Mouse (Mus musculus): Measurements from ENCODE around the gene Otud7b. TPM values are rescaled to one million over a fixed set of nuclear protein-coding genes. Genes with fewer than 3 reads are reported as not detected.

The Otud7b gene
- polyA plus RNA-seq, 1 experiment from 2014 or later: 4.4 TPM

DNA sequence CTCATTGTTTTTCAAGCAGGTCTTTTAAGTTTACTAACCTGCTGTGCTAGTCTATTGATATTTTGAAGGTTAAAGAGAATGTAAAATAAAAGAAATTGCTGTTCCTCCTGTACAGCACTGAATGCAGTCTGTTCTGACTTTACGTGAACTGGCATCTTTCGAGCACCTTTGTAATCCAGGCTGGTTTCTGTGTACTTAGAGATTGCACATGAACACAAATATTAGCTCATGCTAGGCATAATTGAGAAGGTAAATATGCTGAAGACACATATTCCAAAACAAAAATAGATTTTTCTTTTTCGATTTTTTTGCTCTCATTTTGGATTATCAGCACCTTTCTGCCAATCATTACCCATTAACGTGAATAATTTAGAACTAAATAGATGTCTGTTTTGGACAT, 1.8 kb downstream of the Otud7b start:
- ATAC-seq (no peak), DNase-seq (ENCODE audit: low spot score) (no peak)
- H3K4me3 ChIP-seq (ENCODE audit: low read depth, low read length): no peak overlapping the region
- H3K27me3 ChIP-seq (replicated peaks; ENCODE audit: control insufficient read depth, insufficient read depth, low read length): no peaks in the 10 kb centered on the region
- H3K4me2 ChIP-seq (ENCODE audit: low read length): no peak overlapping the region
- 88% methylated on average over 4 of the region's 4 CpGs for WGBS
- 0 out of 2 replicates have a peak, but pooled peaks cover 3% of the 10 kb centered on the region for H3K36me3 ChIP-seq (ENCODE audit: control insufficient read depth, insufficient read depth, low read length)
- H3K9ac ChIP-seq (ENCODE audit: low read length): no peak overlapping the region
- H3K4me1 ChIP-seq (ENCODE audit: control insufficient read depth, insufficient read depth, low read length): peaks cover 6% of the 10 kb centered on the region; the same call in 1 of the 2 replicates
- H3K9me3 ChIP-seq (replicated peaks; ENCODE audit: control insufficient read depth, low read length): no peaks in the 10 kb centered on the region
- H3K27ac ChIP-seq (ENCODE audit: low read depth, low read length): no peak overlapping the region

DNA sequence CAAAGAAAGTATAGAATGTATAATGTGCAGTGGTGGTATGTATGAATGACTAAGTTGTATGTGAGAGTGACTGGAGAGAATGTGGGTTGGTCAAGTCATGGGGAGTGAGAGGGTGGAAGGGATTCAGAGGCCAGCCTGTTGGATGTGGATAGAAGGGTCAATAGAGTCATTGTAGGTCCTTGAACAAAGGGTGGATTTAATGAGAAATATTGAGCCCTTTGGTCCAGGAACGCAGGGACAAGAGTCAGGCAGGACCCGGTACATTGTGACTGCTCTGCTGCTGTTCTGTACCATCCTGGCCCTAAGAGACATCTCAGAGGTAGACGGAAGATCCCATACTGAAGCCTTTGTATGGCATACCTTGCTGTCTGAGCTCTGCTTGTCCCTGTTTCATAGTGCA, 4.0 kb downstream of the Otud7b start:
- Histone ChIP-seq H3K27ac (ENCODE audit: low read depth, low read length) (no peak overlapping the region), H3K36me3 (ENCODE audit: control insufficient read depth, insufficient read depth, low read length) (0 out of 2 replicates have a peak, but pooled peaks cover 3% of the 10 kb centered on the region), H3K4me2 (ENCODE audit: low read length) (no peak overlapping the region), H3K4me1 (ENCODE audit: control insufficient read depth, insufficient read depth, low read length) (peaks cover 6% of the 10 kb centered on the region; the same call in 1 of the 2 replicates), H3K9ac (ENCODE audit: low read length) (no peak overlapping the region), H3K9me3 (replicated peaks; ENCODE audit: control insufficient read depth, low read length) (no peaks in the 10 kb centered on the region), H3K4me3 (ENCODE audit: low read depth, low read length) (no peak overlapping the region), H3K27me3 (replicated peaks; ENCODE audit: control insufficient read depth, insufficient read depth, low read length) (no peaks in the 10 kb centered on the region)
- ATAC-seq: no peak
- DNase-seq (ENCODE audit: low spot score): no peak
- WGBS: 72% methylated on average over 3 of the region's 3 CpGs

DNA sequence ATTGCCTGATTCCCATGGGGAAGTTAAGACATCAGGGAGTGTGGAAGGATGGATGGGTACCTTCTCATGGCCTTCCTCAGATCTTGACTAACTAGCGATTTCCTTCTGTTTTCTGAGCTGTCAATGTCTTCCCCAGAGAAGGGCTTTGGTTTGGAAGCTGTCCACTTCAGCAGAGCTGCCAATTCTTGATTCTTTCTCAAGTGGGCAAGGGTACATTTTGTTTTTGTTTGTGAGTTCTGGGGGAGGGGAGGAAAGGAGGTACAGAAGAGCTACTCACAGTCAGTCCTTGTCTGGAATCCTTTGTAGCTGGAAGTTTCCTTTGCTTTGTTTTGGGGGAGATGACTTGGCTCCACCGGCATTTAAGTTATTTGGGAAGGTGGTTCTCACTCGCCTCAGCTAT, 8.9 kb downstream of the Otud7b start:
- Histone ChIP-seq H3K4me2 (ENCODE audit: low read length) (no peak overlapping the region), H3K27me3 (replicated peaks; ENCODE audit: control insufficient read depth, insufficient read depth, low read length) (no peaks in the 10 kb centered on the region), H3K36me3 (ENCODE audit: control insufficient read depth, insufficient read depth, low read length) (0 out of 2 replicates have a peak, but pooled peaks cover 3% of the 10 kb centered on the region), H3K4me1 (ENCODE audit: control insufficient read depth, insufficient read depth, low read length) (no peaks in the 10 kb centered on the region), H3K27ac (ENCODE audit: low read depth, low read length) (no peak overlapping the region), H3K4me3 (ENCODE audit: low read depth, low read length) (no peak overlapping the region), H3K9me3 (replicated peaks; ENCODE audit: control insufficient read depth, low read length) (no peaks in the 10 kb centered on the region), H3K9ac (ENCODE audit: low read length) (no peak overlapping the region)
- ATAC-seq (no peak), DNase-seq (ENCODE audit: low spot score) (no peak)
- 71% methylated on average over 3 of the region's 3 CpGs for WGBS

DNA sequence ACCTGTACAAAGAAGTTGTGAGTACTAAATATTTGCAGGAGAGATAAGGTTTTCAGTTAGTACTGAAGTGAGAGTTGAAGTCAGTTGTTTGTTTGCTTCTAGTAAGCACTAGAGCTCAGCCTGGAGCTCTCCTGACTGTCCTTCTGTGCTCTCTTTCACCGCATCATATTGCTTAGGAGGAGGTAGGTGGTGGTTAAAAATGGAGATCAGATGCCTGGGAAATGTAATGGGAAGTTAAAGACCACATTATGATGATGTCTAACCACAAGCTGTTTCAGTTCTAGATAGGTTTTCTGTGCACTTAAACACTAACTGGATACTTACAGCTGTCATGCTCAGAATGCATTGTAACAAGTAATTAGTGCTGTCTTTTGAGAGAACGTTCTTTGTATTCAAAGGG, 13.8 kb downstream of the Otud7b start:
- DNase-seq (ENCODE audit: low spot score) (no peak), ATAC-seq (no peak)
- Histone ChIP-seq H3K36me3 (ENCODE audit: control insufficient read depth, insufficient read depth, low read length) (no peaks in the 10 kb centered on the region), H3K4me3 (ENCODE audit: low read depth, low read length) (no peak overlapping the region), H3K4me1 (ENCODE audit: control insufficient read depth, insufficient read depth, low read length) (no peaks in the 10 kb centered on the region), H3K27me3 (replicated peaks; ENCODE audit: control insufficient read depth, insufficient read depth, low read length) (no peaks in the 10 kb centered on the region), H3K27ac (ENCODE audit: low read depth, low read length) (no peak overlapping the region), H3K9me3 (replicated peaks; ENCODE audit: control insufficient read depth, low read length) (no peaks in the 10 kb centered on the region), H3K9ac (ENCODE audit: low read length) (no peak overlapping the region), H3K4me2 (ENCODE audit: low read length) (no peak overlapping the region)
- WGBS: 65% methylated on average over 2 of the region's 2 CpGs

DNA sequence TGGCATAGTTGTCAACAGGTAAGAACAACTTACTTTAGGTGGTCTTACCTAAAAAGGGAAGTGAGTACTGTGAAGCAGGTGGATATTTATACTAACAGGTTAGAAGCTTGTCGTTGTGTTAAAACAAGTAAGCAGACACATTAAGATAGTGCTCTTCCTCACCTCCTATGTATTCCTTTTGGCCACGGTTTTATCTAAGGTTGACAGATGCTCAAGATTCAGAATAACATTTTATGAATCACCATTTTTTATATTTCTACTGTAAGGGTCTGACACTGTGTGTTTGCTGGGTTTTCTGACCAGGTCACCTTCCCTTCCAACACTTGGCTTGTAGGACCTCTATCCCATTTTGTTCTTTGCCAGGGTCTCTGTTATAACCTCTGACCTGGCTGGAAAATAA, 14.4 kb downstream of the Otud7b start:
- 97% methylated on average over 2 of the region's 2 CpGs for WGBS
- no peak overlapping the region for H3K4me2 ChIP-seq (ENCODE audit: low read length)
- H3K27me3 ChIP-seq (replicated peaks; ENCODE audit: control insufficient read depth, insufficient read depth, low read length): no peaks in the 10 kb centered on the region
- DNase-seq (ENCODE audit: low spot score) (no peak), ATAC-seq (no peak)
- no peak overlapping the region for H3K4me3 ChIP-seq (ENCODE audit: low read depth, low read length)
- no peak overlapping the region for H3K27ac ChIP-seq (ENCODE audit: low read depth, low read length)
- H3K4me1 ChIP-seq (ENCODE audit: control insufficient read depth, insufficient read depth, low read length): no peaks in the 10 kb centered on the region
- no peaks in the 10 kb centered on the region for H3K9me3 ChIP-seq (replicated peaks; ENCODE audit: control insufficient read depth, low read length)
- no peak overlapping the region for H3K9ac ChIP-seq (ENCODE audit: low read length)
- H3K36me3 ChIP-seq (ENCODE audit: control insufficient read depth, insufficient read depth, low read length): no peaks in the 10 kb centered on the region

DNA sequence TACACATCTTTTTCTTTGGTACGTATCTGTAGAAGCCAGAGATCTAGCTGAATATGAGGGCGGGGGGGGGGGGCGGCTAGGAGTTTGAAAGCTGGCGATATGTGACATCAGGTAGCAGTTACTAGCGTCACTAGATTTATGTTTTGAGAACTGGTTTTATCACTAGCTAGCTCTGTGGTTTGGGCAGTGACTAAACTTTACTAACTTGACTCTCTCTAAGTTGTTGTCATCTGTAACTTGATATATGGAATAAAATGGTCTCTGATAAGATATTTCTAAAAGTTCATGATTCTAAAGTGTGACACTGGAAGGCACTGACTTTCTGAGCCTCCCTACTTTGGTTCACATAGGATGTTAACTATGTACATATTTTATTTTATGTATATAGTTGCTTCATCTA, 19.9 kb downstream of the Otud7b start:
- WGBS: 88% methylated on average over 5 of the region's 5 CpGs
- no peak overlapping the region for H3K9ac ChIP-seq (ENCODE audit: low read length)
- DNase-seq (ENCODE audit: low spot score) (no peak), ATAC-seq (no peak)
- H3K27me3 ChIP-seq (replicated peaks; ENCODE audit: control insufficient read depth, insufficient read depth, low read length): no peaks in the 10 kb centered on the region
- no peak overlapping the region for H3K4me3 ChIP-seq (ENCODE audit: low read depth, low read length)
- H3K9me3 ChIP-seq (replicated peaks; ENCODE audit: control insufficient read depth, low read length): no peaks in the 10 kb centered on the region
- H3K27ac ChIP-seq (ENCODE audit: low read depth, low read length): no peak overlapping the region
- H3K4me2 ChIP-seq (ENCODE audit: low read length): no peak overlapping the region
- H3K4me1 ChIP-seq (ENCODE audit: control insufficient read depth, insufficient read depth, low read length): no peaks in the 10 kb centered on the region
- H3K36me3 ChIP-seq (ENCODE audit: control insufficient read depth, insufficient read depth, low read length): no peaks in the 10 kb centered on the region

DNA sequence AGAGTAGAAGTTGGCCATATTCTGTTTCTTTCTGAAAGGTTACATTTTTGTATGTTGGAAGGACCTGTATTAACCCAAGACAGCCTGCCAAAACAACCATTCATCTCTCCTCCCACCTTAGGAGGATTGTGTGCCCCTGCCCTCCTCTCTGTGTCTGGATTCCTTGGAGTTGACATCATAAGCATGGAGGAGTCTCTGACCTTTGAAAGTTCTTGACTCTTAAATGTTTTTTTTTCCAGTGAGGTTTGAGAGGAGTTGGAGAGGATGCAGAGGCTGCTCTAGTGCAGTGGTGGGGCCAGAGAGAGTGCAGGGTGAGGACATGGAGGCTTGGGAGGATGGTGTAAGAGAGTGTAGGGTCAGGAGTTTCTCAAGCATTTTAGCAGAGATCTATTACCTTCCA, 23.8 kb downstream of the Otud7b start:
- no peak for ATAC-seq
- no peak overlapping the region for H3K4me3 ChIP-seq (ENCODE audit: low read depth, low read length)

DNA sequence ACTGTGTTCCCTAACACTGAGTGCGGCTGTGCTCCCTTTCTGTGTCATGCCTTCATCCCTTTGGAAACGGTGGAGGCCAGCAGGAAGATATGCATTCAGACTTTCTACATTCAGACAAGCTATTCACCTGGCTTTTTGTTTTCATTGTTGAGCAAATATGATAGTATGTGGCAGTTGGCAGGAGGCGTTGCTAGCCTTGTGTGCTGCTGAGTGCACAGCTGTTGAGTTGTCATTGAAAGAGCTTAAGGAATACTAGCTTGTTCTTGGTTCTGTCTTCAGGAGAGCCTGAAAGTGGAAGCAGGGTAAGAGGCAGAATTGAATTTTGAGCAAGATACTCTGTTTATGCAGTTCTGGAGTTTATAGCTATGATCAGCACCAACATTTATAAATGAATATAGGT, 28.2 kb downstream of the Otud7b start:
- no peak overlapping the region for H3K4me3 ChIP-seq (ENCODE audit: low read depth, low read length)
- DNase-seq (ENCODE audit: low spot score) (no peak), ATAC-seq (no peak)
- no peaks in the 10 kb centered on the region for H3K27me3 ChIP-seq (replicated peaks; ENCODE audit: control insufficient read depth, insufficient read depth, low read length)
- H3K36me3 ChIP-seq (ENCODE audit: control insufficient read depth, insufficient read depth, low read length): peaks cover 8% of the 10 kb centered on the region; the same call in 1 of the 2 replicates
- H3K9ac ChIP-seq (ENCODE audit: low read length): no peak overlapping the region
- no peaks in the 10 kb centered on the region for H3K9me3 ChIP-seq (replicated peaks; ENCODE audit: control insufficient read depth, low read length)
- no peaks in the 10 kb centered on the region for H3K4me1 ChIP-seq (ENCODE audit: control insufficient read depth, insufficient read depth, low read length)
- H3K27ac ChIP-seq (ENCODE audit: low read depth, low read length): no peak overlapping the region
- H3K4me2 ChIP-seq (ENCODE audit: low read length): no peak overlapping the region
- 74% methylated on average over 3 of the region's 3 CpGs for WGBS

More for the DNA sequence above, 23.8 kb downstream of the Otud7b start:
- Histone ChIP-seq H3K9me3 (replicated peaks; ENCODE audit: control insufficient read depth, low read length) (no peaks in the 10 kb centered on the region), H3K4me2 (ENCODE audit: low read length) (no peak overlapping the region), H3K27me3 (replicated peaks; ENCODE audit: control insufficient read depth, insufficient read depth, low read length) (no peaks in the 10 kb centered on the region), H3K27ac (ENCODE audit: low read depth, low read length) (no peak overlapping the region), H3K9ac (ENCODE audit: low read length) (no peak overlapping the region), H3K4me1 (ENCODE audit: control insufficient read depth, insufficient read depth, low read length) (no peaks in the 10 kb centered on the region), H3K36me3 (ENCODE audit: control insufficient read depth, insufficient read depth, low read length) (no peaks in the 10 kb centered on the region)
- no peak for DNase-seq (ENCODE audit: low spot score)

DNA sequence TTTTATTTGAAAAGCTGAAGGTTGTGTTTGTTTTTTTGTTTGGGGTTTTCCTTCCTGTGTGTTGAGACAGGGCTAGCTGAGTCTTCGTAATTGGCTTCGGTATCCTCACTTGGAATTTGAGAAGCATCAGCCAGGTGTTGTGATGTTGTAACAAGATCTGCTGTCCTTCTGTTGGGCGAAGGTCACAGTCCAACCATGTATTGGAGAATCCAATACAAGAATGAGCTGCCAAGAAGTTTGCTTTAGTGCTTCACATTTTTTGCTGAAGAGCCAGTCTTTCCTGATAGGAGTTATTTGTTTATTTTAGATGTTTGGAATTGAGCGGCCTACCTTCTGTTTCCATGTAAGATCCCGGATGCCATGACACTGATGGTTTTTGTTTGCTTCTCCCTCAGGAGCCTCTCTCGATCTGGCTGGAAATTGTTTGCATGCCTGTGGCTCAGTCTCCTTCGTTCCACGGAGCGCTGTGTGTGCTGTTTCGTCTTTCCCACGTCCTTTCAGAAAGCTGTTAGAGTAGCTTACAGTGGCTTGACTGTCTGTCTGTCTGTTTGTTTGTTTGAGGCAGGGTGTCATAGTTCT, 29.1 kb downstream of the Otud7b start:
- Histone ChIP-seq H3K9me3 (replicated peaks; ENCODE audit: control insufficient read depth, low read length) (no peaks in the 10 kb centered on the region), H3K4me3 (ENCODE audit: low read depth, low read length) (no peak overlapping the region), H3K36me3 (ENCODE audit: control insufficient read depth, insufficient read depth, low read length) (peaks cover 8% of the 10 kb centered on the region; the same call in 1 of the 2 replicates), H3K4me1 (ENCODE audit: control insufficient read depth, insufficient read depth, low read length) (no peaks in the 10 kb centered on the region), H3K27me3 (replicated peaks; ENCODE audit: control insufficient read depth, insufficient read depth, low read length) (no peaks in the 10 kb centered on the region), H3K9ac (ENCODE audit: low read length) (no peak overlapping the region), H3K27ac (ENCODE audit: low read depth, low read length) (no peak overlapping the region), H3K4me2 (ENCODE audit: low read length) (no peak overlapping the region)
- 78% methylated on average over 11 of the region's 11 CpGs for WGBS
- no peak for DNase-seq (ENCODE audit: low spot score)
- no peak for ATAC-seq

Data from forebrain, embryonic 14.5 days (tissue).